Mouse (Mus musculus) forebrain, embryonic 10.5 days (tissue): ENCODE results near the gene St6galnac6. TPM values are rescaled to one million over a fixed set of nuclear protein-coding genes. Genes with fewer than 3 reads are reported as not detected.

Experiments used
- DNase-seq: peaks from one replicate; pipeline ENCODE4 v3.0.0-alpha.2; 2017; ENCODE audit warnings: low spot score; ENCODE audit errors: extremely low spot score
- H3K27ac ChIP-seq: fragments of 300-500 bp; sonication (generic); 2 replicates; pipeline ENCODE4 v1.5.1; 2016; ENCODE audit warnings: mild to moderate bottlenecking
- H3K27me3 ChIP-seq: fragments of 300-500 bp; sonication (generic); 2 replicates; pipeline ENCODE4 v1.6.1; 2016; ENCODE audit warnings: mild to moderate bottlenecking; ENCODE audit not compliant: poor library complexity, severe bottlenecking
- H3K36me3 ChIP-seq: fragments of 300-500 bp; sonication (generic); replicated peaks from 2 replicates; pipeline ENCODE4 v1.6.1; 2016; ENCODE audit warnings: mild to moderate bottlenecking, moderate library complexity
- H3K4me1 ChIP-seq: fragments of 300-500 bp; sonication (generic); 2 replicates; pipeline ENCODE4 v1.6.1; 2016
- H3K4me3 ChIP-seq: fragments of 300-500 bp; sonication (generic); 2 replicates; pipeline ENCODE4 v1.5.1; 2016; ENCODE audit warnings: mild to moderate bottlenecking, moderate library complexity
- H3K9me3 ChIP-seq: fragments of 300-500 bp; sonication (generic); 2 replicates; pipeline ENCODE4 v1.6.1; 2016; ENCODE audit warnings: mild to moderate bottlenecking, moderate library complexity
- WGBS: fragments of 180-500 bp; shearing (Covaris S2); methylation state at CpG from one replicate; pipeline ENCODE4 v1.1.7; 2016; 5-methylcytosine and 5-hydroxymethylcytosine counted together
- polyA plus RNA-seq: library from polyadenylated mRNA; unstranded; fragments of >200 nt; fragmentation: Nextera tagmentation; extraction: Ambion mirVana; gene quantifications from 2 replicates; pipeline ENCODE4 v1.2.1, GENCODE M21; 2016

The St6galnac6 gene
- polyA plus RNA-seq, 1 experiment from 2014 or later, result 13.3 TPM

- no peaks in the 10 kb centered on the region for H3K27me3 ChIP-seq
- no peaks in the 10 kb centered on the region for H3K36me3 ChIP-seq
- H3K9me3 ChIP-seq, result no peaks in the 10 kb centered on the region
- no peak overlapping the region for H3K4me3 ChIP-seq
- H3K27ac ChIP-seq, result no peak overlapping the region; the same call in 1 of the 2 replicates
- H3K4me1 ChIP-seq, result peaks cover 81% of the 10 kb centered on the region
- no peak for DNase-seq
- WGBS, result 65% methylated on average over 20 of the region's 20 CpGs
These were observed 27.9 kb downstream of the St6galnac6 start for GRCm38 (mm10) chr2:32627266-32628043.

DNA sequence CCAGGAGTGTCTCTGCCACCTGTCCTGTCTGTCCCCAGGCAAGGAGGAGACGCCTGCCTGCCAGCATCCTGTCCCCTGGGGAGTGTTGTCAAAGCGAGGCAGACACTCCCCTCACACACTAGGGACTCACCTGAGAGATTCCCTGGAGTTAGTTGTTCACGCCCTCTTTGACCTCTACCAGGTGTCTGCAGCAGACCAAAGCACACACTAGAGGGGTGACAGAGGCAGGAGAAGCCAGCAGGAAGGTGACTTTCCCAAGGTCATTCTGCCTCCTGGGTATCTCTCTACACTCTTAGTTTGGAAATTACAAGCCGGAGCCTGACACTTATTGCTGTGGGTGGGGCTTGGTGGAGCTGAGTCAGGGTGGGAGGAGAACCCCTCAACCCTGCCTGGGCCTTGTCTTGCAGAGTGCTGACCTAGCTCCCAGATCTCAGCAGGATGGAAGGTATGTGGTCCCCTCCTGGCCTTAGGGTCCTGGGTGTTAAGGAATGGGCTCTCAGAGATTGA lies 28.6 kb downstream of the St6galnac6 start:
- peaks cover 81% of the 10 kb centered on the region for H3K4me1 ChIP-seq
- no peaks in the 10 kb centered on the region for H3K27me3 ChIP-seq

DNA sequence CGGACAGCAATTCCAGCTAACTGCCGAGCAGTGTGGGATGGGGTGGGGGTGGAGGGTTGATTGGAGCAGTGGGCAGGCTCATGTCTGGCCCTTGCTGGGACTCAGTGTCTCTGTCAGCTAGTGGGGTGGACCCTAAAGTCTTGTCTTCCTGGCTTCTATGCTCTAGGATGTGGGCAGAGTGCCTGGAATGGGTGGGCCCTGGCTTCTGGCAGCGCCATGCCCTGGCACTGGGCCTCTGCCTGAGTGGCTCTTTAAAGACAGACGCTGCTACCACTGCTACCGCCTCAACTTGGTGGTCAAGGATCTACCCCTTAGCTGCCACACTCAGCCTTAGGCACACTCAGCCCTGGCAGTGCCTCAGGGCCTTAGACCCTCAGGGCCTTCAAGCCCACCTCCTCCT lies 29.2 kb downstream of the St6galnac6 start:
- 44% methylated on average over 5 of the region's 5 CpGs for WGBS

More for the DNA sequence above, 28.6 kb downstream of the St6galnac6 start:
- H3K4me3 ChIP-seq, result no peak overlapping the region
- H3K27ac ChIP-seq, result peak overlapping the region; percentile 84
- H3K9me3 ChIP-seq, result no peaks in the 10 kb centered on the region
- no peak for DNase-seq
- no peaks in the 10 kb centered on the region for H3K36me3 ChIP-seq
- WGBS, result 60% methylated on average over 4 of the region's 4 CpGs

DNA sequence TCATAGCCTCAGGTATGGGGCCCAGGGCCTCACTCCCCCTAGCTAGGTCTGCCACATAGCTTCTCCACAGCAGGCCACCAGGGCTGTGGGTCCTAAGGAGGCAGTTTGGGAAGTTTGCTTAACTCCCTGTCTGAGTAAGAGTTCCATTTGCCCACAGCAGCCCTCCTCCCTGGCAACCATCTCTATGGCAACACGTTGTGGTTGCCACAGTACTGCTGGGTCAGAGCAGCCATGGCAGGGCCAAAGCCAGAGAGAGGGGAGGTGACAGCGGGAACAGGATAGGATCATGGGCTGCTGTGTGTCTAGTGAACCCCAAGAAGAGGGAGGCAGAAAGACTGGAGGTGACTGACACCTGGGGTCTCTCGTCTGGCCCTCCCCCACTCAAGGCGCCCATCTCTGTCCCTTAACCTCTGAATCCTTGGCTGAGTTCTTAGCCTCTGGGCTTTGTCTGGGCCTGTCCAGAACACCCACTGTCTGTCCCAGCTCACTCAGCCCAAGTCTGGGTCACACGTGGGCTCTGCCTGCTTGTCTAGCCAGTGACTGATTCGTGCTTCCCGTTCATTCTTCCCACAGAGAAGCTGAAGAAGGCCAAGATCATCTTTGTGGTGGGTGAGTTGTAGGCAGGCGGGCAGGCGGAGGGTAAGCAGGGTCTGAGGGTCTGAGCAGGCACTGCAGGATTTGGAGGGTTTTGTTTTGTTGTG lies 29.9 kb downstream of the St6galnac6 start:
- Histone ChIP-seq H3K27ac (peak overlapping the region; percentile 84), H3K36me3 (no peaks in the 10 kb centered on the region), H3K4me1 (peaks cover 85% of the 10 kb centered on the region), H3K9me3 (no peaks in the 10 kb centered on the region), H3K4me3 (peak overlapping the region; percentile 32), H3K27me3 (no peaks in the 10 kb centered on the region)
- DNase-seq, result peak; percentile 85
- 34% methylated on average over 9 of the region's 9 CpGs for WGBS

More for the DNA sequence above, 29.2 kb downstream of the St6galnac6 start:
- peak overlapping the region; percentile 84 for H3K27ac ChIP-seq
- DNase-seq, result no peak
- no peaks in the 10 kb centered on the region for H3K27me3 ChIP-seq
- H3K4me1 ChIP-seq, result peaks cover 87% of the 10 kb centered on the region
- no peaks in the 10 kb centered on the region for H3K36me3 ChIP-seq
- peak overlapping the region; percentile 32; the same call in 1 of the 2 replicates for H3K4me3 ChIP-seq
- H3K9me3 ChIP-seq, result no peaks in the 10 kb centered on the region

DNA sequence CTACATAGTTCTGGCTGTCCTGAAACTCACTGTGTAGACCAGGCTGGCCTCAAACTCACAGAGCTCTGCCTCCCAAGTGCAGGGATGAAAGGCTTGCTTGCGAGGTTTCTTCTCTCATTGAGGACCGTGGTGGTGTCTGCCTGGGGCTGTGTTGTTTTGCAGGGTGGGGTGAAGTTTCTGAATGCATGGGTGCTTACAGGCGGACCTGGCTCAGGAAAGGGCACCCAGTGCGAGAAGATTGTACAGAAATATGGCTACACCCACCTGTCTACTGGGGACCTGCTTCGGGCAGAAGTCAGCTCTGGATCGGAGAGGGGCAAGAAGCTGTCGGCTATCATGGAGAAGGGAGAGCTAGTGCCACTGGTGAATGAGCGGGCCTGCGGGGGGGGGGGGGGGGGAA lies 30.5 kb downstream of the St6galnac6 start:
- 78% methylated on average over 8 of the region's 9 CpGs for WGBS
- no peaks in the 10 kb centered on the region for H3K36me3 ChIP-seq
- no peaks in the 10 kb centered on the region for H3K27me3 ChIP-seq
- peak overlapping the region; percentile 32 for H3K4me3 ChIP-seq
- H3K4me1 ChIP-seq, result peaks cover 83% of the 10 kb centered on the region
- peak overlapping the region; percentile 84 for H3K27ac ChIP-seq
- no peaks in the 10 kb centered on the region for H3K9me3 ChIP-seq
- DNase-seq, result no peak

DNA sequence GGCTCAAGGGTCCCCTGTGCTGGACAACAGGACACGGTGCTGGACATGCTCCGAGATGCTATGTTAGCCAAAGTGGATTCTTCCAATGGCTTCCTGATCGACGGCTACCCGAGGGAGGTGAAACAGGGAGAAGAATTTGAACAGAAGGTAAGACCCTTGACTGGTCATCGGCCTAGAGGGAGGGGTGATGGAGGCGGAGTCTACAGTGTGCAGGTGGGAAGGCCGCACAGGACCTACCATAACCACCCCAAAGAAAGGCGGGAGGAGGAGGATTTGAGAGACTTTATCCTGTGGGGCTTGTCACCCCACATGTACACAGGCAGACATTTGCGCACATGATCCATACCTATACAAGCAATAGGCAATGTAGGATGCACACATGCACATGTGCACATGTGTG lies 31.5 kb downstream of the St6galnac6 start:
- Histone ChIP-seq H3K36me3 (no peaks in the 10 kb centered on the region), H3K4me1 (peaks cover 75% of the 10 kb centered on the region), H3K27me3 (no peaks in the 10 kb centered on the region), H3K9me3 (no peaks in the 10 kb centered on the region), H3K4me3 (no peak overlapping the region), H3K27ac (no peak overlapping the region; the same call in 1 of the 2 replicates)
- WGBS, result 87% methylated on average over 10 of the region's 10 CpGs
- DNase-seq, result no peak

DNA sequence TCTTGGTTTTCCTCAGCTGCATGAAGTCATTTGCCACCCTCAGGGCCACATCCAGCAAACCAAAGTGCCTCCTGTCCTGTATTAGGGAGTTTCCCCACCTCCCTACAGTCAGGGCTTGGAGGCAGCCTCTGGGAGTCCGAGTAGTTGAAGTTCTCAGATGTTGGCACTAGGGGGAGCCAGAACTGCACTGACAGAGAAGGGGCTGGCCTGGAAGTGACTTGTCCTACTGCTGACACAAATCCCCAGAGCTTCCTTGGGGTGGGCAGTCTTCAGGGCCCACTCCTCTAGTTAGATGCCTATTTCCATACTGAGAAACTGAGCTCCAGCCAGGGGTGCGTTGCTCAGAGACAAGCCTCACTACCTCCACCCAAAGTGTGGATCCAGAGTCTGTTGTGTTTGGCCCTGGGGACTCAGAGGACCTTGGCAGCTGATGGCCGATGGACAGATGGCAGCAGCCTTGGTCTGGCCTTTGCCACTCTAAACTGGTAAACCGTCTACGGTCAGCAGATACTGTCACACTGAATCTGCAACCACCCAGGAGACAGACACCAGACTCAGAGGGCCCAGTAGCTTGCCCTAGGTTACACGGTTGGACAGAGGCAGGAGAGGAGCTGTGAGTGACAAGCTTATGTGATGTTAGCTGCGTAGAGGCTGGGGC lies 32.4 kb downstream of the St6galnac6 start:
- peak overlapping the region; percentile 49 for H3K27ac ChIP-seq
- H3K4me1 ChIP-seq, result peaks cover 67% of the 10 kb centered on the region
- no peaks in the 10 kb centered on the region for H3K36me3 ChIP-seq
- H3K4me3 ChIP-seq, result no peak overlapping the region
- DNase-seq, result peak; percentile 80
- no peaks in the 10 kb centered on the region for H3K9me3 ChIP-seq
- H3K27me3 ChIP-seq, result no peaks in the 10 kb centered on the region
- 60% methylated on average over 7 of the region's 7 CpGs for WGBS

DNA sequence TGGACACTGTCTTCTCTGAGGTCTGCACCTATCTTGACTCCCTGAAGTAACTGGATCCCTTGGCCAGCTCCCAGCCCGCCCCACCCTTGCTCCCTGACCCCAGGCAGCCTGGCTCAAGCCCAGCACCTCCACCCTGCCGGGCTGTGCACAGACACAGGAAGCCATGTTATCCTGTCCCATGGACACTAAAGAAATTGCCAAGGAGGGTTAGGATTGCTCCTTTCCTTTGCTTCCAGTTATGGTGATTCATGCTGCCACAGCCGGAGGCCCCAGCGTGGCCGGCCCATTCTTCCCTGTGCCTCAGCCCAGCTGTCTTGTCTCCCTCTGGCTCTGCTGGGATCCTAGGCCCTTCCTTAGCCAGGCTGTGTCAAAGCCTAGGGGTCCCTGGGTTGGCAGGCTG lies 34.2 kb downstream of the St6galnac6 start:
- Histone ChIP-seq H3K36me3 (no peaks in the 10 kb centered on the region), H3K4me3 (no peak overlapping the region), H3K27me3 (no peaks in the 10 kb centered on the region), H3K27ac (peak overlapping the region; percentile 65), H3K4me1 (peaks cover 57% of the 10 kb centered on the region), H3K9me3 (no peaks in the 10 kb centered on the region)
- DNase-seq, result no peak
- 78% methylated on average over 5 of the region's 5 CpGs for WGBS

- H3K27me3 ChIP-seq, result no peaks in the 10 kb centered on the region
- no peak overlapping the region for H3K27ac ChIP-seq
- no peak for DNase-seq
- WGBS, result 83% methylated on average over 10 of the region's 10 CpGs
- peaks cover 49% of the 10 kb centered on the region for H3K4me1 ChIP-seq
- H3K4me3 ChIP-seq, result no peak overlapping the region
- H3K9me3 ChIP-seq, result no peaks in the 10 kb centered on the region
- H3K36me3 ChIP-seq, result no peaks in the 10 kb centered on the region
These were observed 35.0 kb downstream of the St6galnac6 start for GRCm38 (mm10) chr2:32634277-32635105.

DNA sequence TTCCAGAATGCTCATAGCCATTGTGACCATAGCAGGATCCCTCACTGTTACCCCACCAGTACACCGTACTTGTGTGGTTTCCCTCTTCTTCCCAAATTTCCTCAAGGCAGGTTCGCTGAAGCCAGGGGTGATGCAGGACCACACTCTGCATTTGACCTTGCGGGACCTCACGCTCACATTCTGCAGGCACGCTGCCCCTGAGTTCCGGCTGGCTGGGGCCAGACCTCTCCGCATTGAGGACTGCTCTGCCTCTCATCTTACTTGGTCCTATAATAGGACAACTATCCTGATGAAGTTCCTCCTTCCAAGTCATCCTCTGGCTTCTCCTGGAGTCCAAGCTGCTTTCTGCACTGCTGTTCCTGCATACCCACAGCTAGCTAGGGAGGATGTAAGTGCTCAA lies 37.1 kb downstream of the St6galnac6 start:
- H3K27me3 ChIP-seq, result no peaks in the 10 kb centered on the region
- no peak overlapping the region for H3K27ac ChIP-seq
- no peak for DNase-seq
- H3K4me3 ChIP-seq, result no peak overlapping the region
- H3K4me1 ChIP-seq, result peaks cover 31% of the 10 kb centered on the region
- H3K9me3 ChIP-seq, result no peaks in the 10 kb centered on the region
- WGBS, result 90% methylated on average over 7 of the region's 7 CpGs
- H3K36me3 ChIP-seq, result no peaks in the 10 kb centered on the region

- 60% methylated on average over 11 of the region's 11 CpGs for WGBS
- no peaks in the 10 kb centered on the region for H3K36me3 ChIP-seq
- H3K4me1 ChIP-seq, result peaks cover 27% of the 10 kb centered on the region
- peak overlapping the region; percentile 78 for H3K27ac ChIP-seq
- H3K27me3 ChIP-seq, result no peaks in the 10 kb centered on the region
- no peaks in the 10 kb centered on the region for H3K9me3 ChIP-seq
- H3K4me3 ChIP-seq, result no peak overlapping the region
- no peak for DNase-seq
These were observed 38.3 kb downstream of the St6galnac6 start for GRCm38 (mm10) chr2:32637778-32638281.

GRCm38 (mm10) chr2:32639632-32640031 lies 40.1 kb downstream of the St6galnac6 start:
- WGBS, result 94% methylated on average over 1 of the region's 1 CpGs

More at GRCm38 (mm10) chr2:32639632-32640031, 40.1 kb downstream of the St6galnac6 start:
- Histone ChIP-seq H3K9me3 (no peaks in the 10 kb centered on the region), H3K4me3 (no peak overlapping the region), H3K36me3 (no peaks in the 10 kb centered on the region), H3K4me1 (peaks cover 18% of the 10 kb centered on the region), H3K27me3 (no peaks in the 10 kb centered on the region), H3K27ac (no peak overlapping the region)
- DNase-seq, result no peak
